Mouse (Mus musculus): ENCODE results near the gene Rhoj. TPM values are rescaled to one million over a fixed set of nuclear protein-coding genes. Genes with fewer than 3 reads are reported as not detected.
"Not testable (repeated sequence)": the region's sequence is repeated elsewhere in the genome, so short reads cannot be mapped to it uniquely, and the experiment has no call there.

Rhoj gene
- polyA plus RNA-seq, 1 experiment = 14.1 TPM

DNA sequence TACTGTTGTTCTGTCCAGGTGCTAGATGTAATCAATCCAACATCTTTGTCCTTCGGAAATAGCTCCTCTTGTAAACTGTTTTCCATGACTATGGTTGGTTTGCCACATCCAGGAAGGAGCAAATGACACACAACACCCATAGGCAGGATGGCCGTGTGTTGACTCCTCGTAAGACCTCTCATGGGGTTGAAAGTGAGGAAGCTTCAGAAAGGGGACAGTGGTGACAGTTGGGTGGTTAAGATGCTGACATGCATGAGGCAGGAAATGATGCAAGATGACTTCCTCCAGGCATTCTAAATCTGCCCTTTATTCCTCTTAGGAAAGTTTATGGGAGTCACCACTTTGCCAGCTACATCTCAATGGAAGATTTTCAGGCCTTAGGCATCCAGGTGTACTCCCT is 31.8 kb downstream of the Rhoj start:
- no peak for TF ChIP-seq CEBPB (IDR thresholded peaks at IDR 0.05; ENCODE audit: insufficient read depth, poor library complexity, severe bottlenecking)
- no peak for TF ChIP-seq MYOD1 (IDR thresholded peaks at IDR 0.05; ENCODE audit: control insufficient read depth in 1 of 3, insufficient read length in 2 of 3, low read depth in 2 of 3)
- no peak for TF ChIP-seq POLR2AphosphoS2 (IDR thresholded peaks at IDR 0.05; ENCODE audit: insufficient read length, low read depth)
- TF ChIP-seq SRF (IDR thresholded peaks at IDR 0.05; ENCODE audit: control insufficient read depth, insufficient read length, low read depth) = no peak
- no peak for TF ChIP-seq USF1 (IDR thresholded peaks at IDR 0.05; ENCODE audit: low read depth)
- TF ChIP-seq REST (IDR thresholded peaks at IDR 0.05; ENCODE audit: insufficient read depth, insufficient read length) = no peak
- H3K27me3 ChIP-seq (ENCODE audit: control insufficient read depth, insufficient read depth, insufficient read length) = no peaks in the 10 kb centered on the region
- no peak overlapping the region for H3K4me2 ChIP-seq (ENCODE audit: low read depth)
- H3K36me3 ChIP-seq (ENCODE audit: control insufficient read depth, insufficient read depth) = peaks cover 4% of the 10 kb centered on the region
- no peak overlapping the region for H3ac ChIP-seq (ENCODE audit: control insufficient read depth, insufficient read length)
- no peak overlapping the region for H3K4me3 ChIP-seq
- no peaks in the 10 kb centered on the region for H3K79me2 ChIP-seq (ENCODE audit: control insufficient read depth, insufficient read depth)

GRCm38 (mm10) chr12:75340331-75340730 is 32.2 kb downstream of the Rhoj start:
- H3K4me2 ChIP-seq (ENCODE audit: low read depth) = no peak overlapping the region
- no peak overlapping the region for H3K4me3 ChIP-seq
- no peaks in the 10 kb centered on the region for H3K27me3 ChIP-seq (ENCODE audit: control insufficient read depth, insufficient read depth, insufficient read length)
- TF ChIP-seq POLR2A (IDR thresholded peaks at IDR 0.05; ENCODE audit: insufficient read length, low read depth) (no peak), MAX (IDR thresholded peaks at IDR 0.05; ENCODE audit: low read depth) (no peak), CEBPB (IDR thresholded peaks at IDR 0.05; ENCODE audit: insufficient read depth, poor library complexity, severe bottlenecking) (no peak)
- peaks cover 4% of the 10 kb centered on the region for H3K36me3 ChIP-seq (ENCODE audit: control insufficient read depth, insufficient read depth)
- no peak overlapping the region for H3ac ChIP-seq (ENCODE audit: control insufficient read depth, insufficient read length)
- H3K79me2 ChIP-seq (ENCODE audit: control insufficient read depth, insufficient read depth) = no peaks in the 10 kb centered on the region

DNA sequence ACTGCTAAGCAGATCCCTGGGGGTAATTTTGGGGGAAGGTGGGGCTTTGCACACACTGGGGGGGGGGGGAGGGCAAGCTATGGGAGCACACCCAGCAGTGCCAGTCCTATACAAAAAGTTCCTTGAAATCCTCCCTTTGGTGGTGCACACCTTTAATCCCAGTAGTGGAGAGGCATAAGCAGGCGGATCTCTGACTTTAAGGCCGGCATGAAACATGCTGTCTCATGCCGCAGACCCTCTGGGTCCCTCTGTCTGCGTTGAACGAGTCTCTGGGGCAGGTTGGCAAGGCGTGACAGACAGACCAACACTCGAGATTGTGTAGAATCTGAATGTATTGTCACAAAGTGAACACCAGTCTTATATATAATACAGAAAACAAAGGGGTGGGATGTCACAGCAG is 40.4 kb downstream of the Rhoj start:
- Histone ChIP-seq H3K79me2 (ENCODE audit: control insufficient read depth, insufficient read depth) (no peaks in the 10 kb centered on the region), H3K36me3 (ENCODE audit: control insufficient read depth, insufficient read depth) (no peaks in the 10 kb centered on the region), H3ac (ENCODE audit: control insufficient read depth, insufficient read length) (no peak overlapping the region), H3K4me2 (ENCODE audit: low read depth) (no peak overlapping the region), H3K4me3 (no peak overlapping the region), H3K27me3 (ENCODE audit: control insufficient read depth, insufficient read depth, insufficient read length) (no peaks in the 10 kb centered on the region)
- no peak for TF ChIP-seq MYOD1 (IDR thresholded peaks at IDR 0.05; ENCODE audit: control insufficient read depth in 1 of 3, insufficient read length in 2 of 3, low read depth in 2 of 3)
- no peak for TF ChIP-seq POLR2A (IDR thresholded peaks at IDR 0.05; ENCODE audit: insufficient read length, low read depth)
- TF ChIP-seq TCF3 (IDR thresholded peaks at IDR 0.05; ENCODE audit: insufficient read length, low read depth) = no peak
- no peak for TF ChIP-seq MAX (IDR thresholded peaks at IDR 0.05; ENCODE audit: low read depth)
- TF ChIP-seq REST (IDR thresholded peaks at IDR 0.05; ENCODE audit: insufficient read depth, insufficient read length) = no peak

DNA sequence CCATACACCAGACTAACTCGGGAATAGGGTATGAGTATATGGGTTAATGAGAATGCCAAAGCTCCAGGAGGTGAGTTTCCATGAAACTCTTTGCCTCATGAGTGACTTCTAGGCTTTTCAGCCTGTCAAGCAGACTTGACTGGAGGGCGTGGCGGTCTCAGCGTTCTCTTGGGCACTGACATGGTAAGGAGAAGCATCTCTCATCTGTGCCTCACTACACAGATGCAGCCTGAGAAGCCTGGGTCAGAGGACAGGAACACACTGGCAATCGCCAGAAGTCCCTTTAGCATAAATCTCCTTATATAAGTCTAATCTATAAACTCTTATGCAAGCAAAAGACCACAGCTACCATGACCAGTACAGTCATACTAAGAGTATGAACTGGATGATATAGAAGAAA is 41.4 kb downstream of the Rhoj start:
- not testable (repeated sequence) for H3ac ChIP-seq (ENCODE audit: control insufficient read depth, insufficient read length); H3K4me2 ChIP-seq (ENCODE audit: low read depth); H3K27me3 ChIP-seq (ENCODE audit: control insufficient read depth, insufficient read depth, insufficient read length); H3K79me2 ChIP-seq (ENCODE audit: control insufficient read depth, insufficient read depth); H3K36me3 ChIP-seq (ENCODE audit: control insufficient read depth, insufficient read depth); H3K4me3 ChIP-seq

DNA sequence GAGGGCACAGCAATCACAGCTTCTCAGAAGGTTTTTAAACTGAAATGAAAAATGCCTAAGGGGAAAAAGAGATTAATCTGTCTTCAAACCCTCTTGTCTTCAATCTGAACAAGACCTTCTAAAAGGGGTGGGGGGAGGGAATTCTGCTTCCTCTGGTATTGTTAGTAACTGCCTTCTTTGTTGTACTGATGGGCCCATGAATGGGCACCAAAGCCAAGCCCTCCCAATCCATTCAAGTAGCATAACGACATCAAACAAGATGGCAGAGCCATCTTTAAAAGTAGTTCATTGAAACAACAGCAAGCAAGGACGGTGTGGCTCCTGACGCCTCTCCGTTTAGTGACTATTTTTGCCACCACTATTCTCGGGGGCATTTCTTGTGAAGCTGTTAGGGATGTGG is 42.6 kb downstream of the Rhoj start:
- no peak for TF ChIP-seq SRF (IDR thresholded peaks at IDR 0.05; ENCODE audit: control insufficient read depth, insufficient read length, low read depth)
- TF ChIP-seq TCF12 (IDR thresholded peaks at IDR 0.05; ENCODE audit: insufficient read depth, poor library complexity, severe bottlenecking) = no peak
- no peaks in the 10 kb centered on the region for H3K79me2 ChIP-seq (ENCODE audit: control insufficient read depth, insufficient read depth)

GRCm38 (mm10) chr12:75351846-75352245 is 43.7 kb downstream of the Rhoj start:
- Histone ChIP-seq H3ac (ENCODE audit: control insufficient read depth, insufficient read length) (no peak overlapping the region), H3K79me2 (ENCODE audit: control insufficient read depth, insufficient read depth) (no peaks in the 10 kb centered on the region), H3K4me3 (no peak overlapping the region), H3K27me3 (ENCODE audit: control insufficient read depth, insufficient read depth, insufficient read length) (no peaks in the 10 kb centered on the region), H3K4me2 (ENCODE audit: low read depth) (no peak overlapping the region), H3K36me3 (ENCODE audit: control insufficient read depth, insufficient read depth) (no peaks in the 10 kb centered on the region)
- TF ChIP-seq MYOD1 (IDR thresholded peaks at IDR 0.05; ENCODE audit: control insufficient read depth in 1 of 3, insufficient read length in 2 of 3, low read depth in 2 of 3) (no peak), MAX (IDR thresholded peaks at IDR 0.05; ENCODE audit: low read depth) (no peak), TCF3 (IDR thresholded peaks at IDR 0.05; ENCODE audit: insufficient read length, low read depth) (no peak), E2F4 (IDR thresholded peaks at IDR 0.05; ENCODE audit: insufficient read depth) (no peak), SRF (IDR thresholded peaks at IDR 0.05; ENCODE audit: control insufficient read depth, insufficient read length, low read depth) (no peak), TCF12 (IDR thresholded peaks at IDR 0.05; ENCODE audit: insufficient read depth, poor library complexity, severe bottlenecking) (no peak), REST (IDR thresholded peaks at IDR 0.05; ENCODE audit: insufficient read depth, insufficient read length) (no peak), POLR2A (IDR thresholded peaks at IDR 0.05; ENCODE audit: insufficient read length, low read depth) (no peak), POLR2AphosphoS2 (IDR thresholded peaks at IDR 0.05; ENCODE audit: insufficient read length, low read depth) (no peak), USF1 (IDR thresholded peaks at IDR 0.05; ENCODE audit: low read depth) (no peak), CEBPB (IDR thresholded peaks at IDR 0.05; ENCODE audit: insufficient read depth, poor library complexity, severe bottlenecking) (no peak), MYOG (IDR thresholded peaks at IDR 0.05; ENCODE audit: control insufficient read depth in 1 of 3, insufficient read depth in 1 of 3, insufficient read length in 2 of 3, low read depth in 2 of 3) (no peak)

More for the DNA sequence above, 42.6 kb downstream of the Rhoj start:
- no peak overlapping the region for H3K4me2 ChIP-seq (ENCODE audit: low read depth)
- no peaks in the 10 kb centered on the region for H3K36me3 ChIP-seq (ENCODE audit: control insufficient read depth, insufficient read depth)
- H3ac ChIP-seq (ENCODE audit: control insufficient read depth, insufficient read length) = no peak overlapping the region
- no peak overlapping the region for H3K4me3 ChIP-seq
- H3K27me3 ChIP-seq (ENCODE audit: control insufficient read depth, insufficient read depth, insufficient read length) = no peaks in the 10 kb centered on the region
